Mouse (Mus musculus): ENCODE data around the gene Dnajb7. TPM values are rescaled to one million over a fixed set of nuclear protein-coding genes. Genes with fewer than 3 reads are reported as not detected.
"Not testable (repeated sequence)": the region's sequence is repeated elsewhere in the genome, so short reads cannot be mapped to it uniquely, and the experiment has no call there.

The Dnajb7 gene
- total RNA-seq (2021), result not detected
- long read RNA-seq, experiment 1, result 0 reads
- long read RNA-seq, experiment 2, result 0 reads

GRCm38 (mm10) chr15:81408199-81408598, at the start of gene Dnajb7:
Gene Dnajb7 (minus strand): TSS chr15:81408299.
- no peak within 1 kb of the TSS for H3K27ac ChIP-seq
- TF ChIP-seq CTCF (IDR thresholded peaks at IDR 0.05), result no peak
- intact Hi-C loops (cut with DNase I), result no loop called here
- no peak within 1 kb of the TSS for H3K4me3 ChIP-seq
- DNase-seq (ENCODE audit: extremely low spot score in 1 of 2, low spot score in 2 of 2), result no peak

- Histone ChIP-seq H3K4me3 (no peak overlapping the region), H3K27ac (no peak overlapping the region)
- TF ChIP-seq CTCF (IDR thresholded peaks at IDR 0.05), result peak; percentile 91
- DNase-seq (ENCODE audit: extremely low spot score in 1 of 2, low spot score in 2 of 2), result peak; percentile 49 to 56
- intact Hi-C loops (cut with DNase I), result no loop called here
These were observed 40.4 kb upstream of the Dnajb7 start for GRCm38 (mm10) chr15:81448463-81448862.

GRCm38 (mm10) chr15:81439236-81439635, 31.1 kb upstream of the Dnajb7 start:
- intact Hi-C loops (cut with DNase I), result no loop called here
- no peak for DNase-seq (ENCODE audit: extremely low spot score in 1 of 2, low spot score in 2 of 2)
- no peak for TF ChIP-seq CTCF (IDR thresholded peaks at IDR 0.05)
- no peak overlapping the region for H3K4me3 ChIP-seq
- no peak overlapping the region for H3K27ac ChIP-seq

- no peak overlapping the region for H3K4me3 ChIP-seq
- intact Hi-C loops (cut with DNase I), result no loop called here
- no peak overlapping the region for H3K27ac ChIP-seq
- DNase-seq (ENCODE audit: extremely low spot score in 1 of 2, low spot score in 2 of 2), result no peak
- TF ChIP-seq CTCF (IDR thresholded peaks at IDR 0.05), result no peak
These were observed 30.2 kb upstream of the Dnajb7 start for GRCm38 (mm10) chr15:81438345-81438744.

- H3K27ac ChIP-seq, result no peak overlapping the region
- H3K4me3 ChIP-seq, result no peak overlapping the region
- no peak for TF ChIP-seq CTCF (IDR thresholded peaks at IDR 0.05)
- DNase-seq (ENCODE audit: extremely low spot score in 1 of 2, low spot score in 2 of 2), result no peak
- intact Hi-C loops (cut with DNase I), result no loop called here
These were observed 23.1 kb upstream of the Dnajb7 start for GRCm38 (mm10) chr15:81431195-81431594.

- TF ChIP-seq CTCF (IDR thresholded peaks at IDR 0.05), result no peak
- Histone ChIP-seq H3K27ac (no peak overlapping the region), H3K4me3 (no peak overlapping the region)
- no peak for DNase-seq (ENCODE audit: extremely low spot score in 1 of 2, low spot score in 2 of 2)
- intact Hi-C loops (cut with DNase I), result no loop called here
These were observed 19.8 kb upstream of the Dnajb7 start for GRCm38 (mm10) chr15:81427947-81428346.

- Histone ChIP-seq H3K4me3 (no peak overlapping the region), H3K27ac (no peak overlapping the region)
- no peak for TF ChIP-seq CTCF (IDR thresholded peaks at IDR 0.05)
- DNase-seq (ENCODE audit: extremely low spot score in 1 of 2, low spot score in 2 of 2), result no peak
- intact Hi-C loops (cut with DNase I), result no loop called here
These were observed 17.2 kb upstream of the Dnajb7 start for GRCm38 (mm10) chr15:81425311-81425710.

GRCm38 (mm10) chr15:81422156-81422681, 14.1 kb upstream of the Dnajb7 start:
- TF ChIP-seq CTCF (IDR thresholded peaks at IDR 0.05), result no peak
- DNase-seq (ENCODE audit: extremely low spot score in 1 of 2, low spot score in 2 of 2), result no peak
- intact Hi-C loops (cut with DNase I), result no loop called here
- H3K4me3 ChIP-seq, result no peak overlapping the region
- no peak overlapping the region for H3K27ac ChIP-seq

GRCm38 (mm10) chr15:81421454-81421853, 13.4 kb upstream of the Dnajb7 start:
- TF ChIP-seq CTCF (IDR thresholded peaks at IDR 0.05), result no peak
- no peak overlapping the region for H3K4me3 ChIP-seq
- no peak for DNase-seq (ENCODE audit: extremely low spot score in 1 of 2, low spot score in 2 of 2)
- H3K27ac ChIP-seq, result no peak overlapping the region
- intact Hi-C loops (cut with DNase I), result no loop called here

GRCm38 (mm10) chr15:81418065-81418464, 10.0 kb upstream of the Dnajb7 start:
- Histone ChIP-seq H3K27ac (no peak overlapping the region), H3K4me3 (no peak overlapping the region)
- TF ChIP-seq CTCF (IDR thresholded peaks at IDR 0.05), result no peak
- intact Hi-C loops (cut with DNase I), result no loop called here
- DNase-seq (ENCODE audit: extremely low spot score in 1 of 2, low spot score in 2 of 2), result no peak

- DNase-seq (ENCODE audit: extremely low spot score in 1 of 2, low spot score in 2 of 2); H3K4me3 ChIP-seq; intact Hi-C loops (cut with DNase I); H3K27ac ChIP-seq: not testable (repeated sequence)
These were observed 8.7 kb upstream of the Dnajb7 start for GRCm38 (mm10) chr15:81416763-81417310.

- H3K4me3 ChIP-seq, result no peak overlapping the region
- no peak for TF ChIP-seq CTCF (IDR thresholded peaks at IDR 0.05)
- no peak overlapping the region for H3K27ac ChIP-seq
- intact Hi-C loops (cut with DNase I), result no loop called here
- DNase-seq (ENCODE audit: extremely low spot score in 1 of 2, low spot score in 2 of 2), result no peak
These were observed 3.1 kb downstream of the Dnajb7 start for GRCm38 (mm10) chr15:81405008-81405407.
